Mouse (Mus musculus): ENCODE measurements around the gene Dmap1. TPM values are rescaled to one million over a fixed set of nuclear protein-coding genes. Genes with fewer than 3 reads are reported as not detected.

Dmap1 gene
- polyA plus RNA-seq (2015; fragmentation: Nextera tagmentation; extraction: Ambion mirVana): 53.4 and 57.3 TPM in 2 replicates

- Histone ChIP-seq H3K4me1 (peaks cover 17% of the 10 kb centered on the region), H3K9me3 (replicated peaks) (no peaks in the 10 kb centered on the region), H3K27me3 (no peaks in the 10 kb centered on the region), H3K9ac (peak within 1 kb of the TSS; percentile 73), H3K4me2 (replicated peaks) (peak within 1 kb of the TSS; percentile 84), H3K4me3 (replicated peaks) (peak within 1 kb of the TSS; percentile 94), H3K36me3 (peaks cover 35% of the 10 kb centered on the region), H3K27ac (replicated peaks) (peak within 1 kb of the TSS; percentile 55; the same call in 1 of the 2 replicates)
- WGBS: under 1% methylated on average over 33 of the region's 33 CpGs
- ATAC-seq (ENCODE audit: insufficient number of reproducible peaks, low FRiP score, low TSS enrichment, low read depth): peak; percentile 76; the same call in 1 of the 2 replicates
Observed at GRCm38 (mm10) chr4:117681931-117682461, at the start of gene Dmap1. Gene Dmap1 (minus strand): TSS chr4:117682273.

DNA sequence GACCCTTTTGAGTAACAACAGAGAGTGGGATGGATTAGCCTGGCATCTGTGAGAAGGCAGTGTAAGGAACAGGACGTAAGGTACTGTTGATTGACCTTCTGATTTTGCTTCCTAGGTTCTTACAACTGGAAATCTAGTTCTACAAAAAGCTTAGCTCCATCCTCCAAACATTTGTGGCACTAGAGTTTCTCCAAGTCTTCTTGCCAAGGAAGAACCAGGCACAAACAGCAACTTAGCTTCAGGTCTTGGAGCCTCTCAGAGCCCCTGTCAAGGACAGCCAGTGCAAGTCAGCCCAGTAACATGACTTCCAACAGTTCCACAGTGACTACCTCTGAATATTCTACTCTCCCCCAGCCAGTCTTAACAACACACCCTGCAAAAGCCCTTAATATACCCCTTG lies 42.0 kb upstream of the Dmap1 start, which contains the start of gene Gm12845:
TSS of gene Gm12845 (plus strand) at position 301 of the 400 bp plus-strand sequence.
- no peaks in the 10 kb centered on the region for H3K9me3 ChIP-seq (replicated peaks)
- H3K4me1 ChIP-seq: no peaks in the 10 kb centered on the region
- no peak within 1 kb of the TSS for H3K9ac ChIP-seq
- ATAC-seq (ENCODE audit: insufficient number of reproducible peaks, low FRiP score, low TSS enrichment, low read depth): no peak
- H3K27me3 ChIP-seq: no peaks in the 10 kb centered on the region
- 79% methylated on average over 1 of the region's 1 CpGs for WGBS
- no peaks in the 10 kb centered on the region for H3K36me3 ChIP-seq
- H3K4me3 ChIP-seq (replicated peaks): no peak within 1 kb of the TSS
- H3K27ac ChIP-seq (replicated peaks): no peak within 1 kb of the TSS
- H3K4me2 ChIP-seq (replicated peaks): no peak within 1 kb of the TSS

GRCm38 (mm10) chr4:117713303-117714098 lies 31.4 kb upstream of the Dmap1 start:
- H3K27me3 ChIP-seq: no peaks in the 10 kb centered on the region
- no peaks in the 10 kb centered on the region for H3K4me1 ChIP-seq
- H3K4me3 ChIP-seq (replicated peaks): no peak overlapping the region
- H3K9ac ChIP-seq: no peak overlapping the region
- no peak overlapping the region for H3K27ac ChIP-seq (replicated peaks)
- H3K36me3 ChIP-seq: no peaks in the 10 kb centered on the region
- WGBS: 71% methylated on average over 6 of the region's 6 CpGs
- no peak for ATAC-seq (ENCODE audit: insufficient number of reproducible peaks, low FRiP score, low TSS enrichment, low read depth)
- no peaks in the 10 kb centered on the region for H3K9me3 ChIP-seq (replicated peaks)
- no peak overlapping the region for H3K4me2 ChIP-seq (replicated peaks)

DNA sequence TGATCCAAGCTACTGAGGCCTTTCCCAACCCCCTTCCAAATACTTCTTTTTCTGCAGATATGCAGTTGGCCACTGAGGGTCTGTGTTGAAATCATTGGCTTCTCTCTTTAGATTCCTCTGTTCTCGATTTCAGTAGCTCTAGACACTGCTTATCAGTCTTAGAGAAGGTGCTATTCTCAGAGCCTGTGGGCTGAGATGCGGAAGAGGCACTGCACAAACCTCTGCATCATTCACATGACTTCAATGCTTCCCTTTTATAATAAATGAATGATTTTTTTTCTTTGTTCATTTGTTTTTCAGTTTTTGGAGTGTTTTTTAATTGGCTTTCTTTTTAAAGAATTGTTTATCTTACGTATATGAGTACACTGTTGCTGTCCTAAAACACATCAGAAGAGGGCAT lies 30.2 kb upstream of the Dmap1 start:
- Histone ChIP-seq H3K27ac (replicated peaks) (no peak overlapping the region), H3K4me3 (replicated peaks) (no peak overlapping the region), H3K36me3 (no peaks in the 10 kb centered on the region), H3K9me3 (replicated peaks) (no peaks in the 10 kb centered on the region), H3K4me2 (replicated peaks) (no peak overlapping the region), H3K4me1 (no peaks in the 10 kb centered on the region), H3K9ac (no peak overlapping the region), H3K27me3 (no peaks in the 10 kb centered on the region)
- WGBS: 76% methylated on average over 3 of the region's 3 CpGs
- ATAC-seq (ENCODE audit: insufficient number of reproducible peaks, low FRiP score, low TSS enrichment, low read depth): no peak

DNA sequence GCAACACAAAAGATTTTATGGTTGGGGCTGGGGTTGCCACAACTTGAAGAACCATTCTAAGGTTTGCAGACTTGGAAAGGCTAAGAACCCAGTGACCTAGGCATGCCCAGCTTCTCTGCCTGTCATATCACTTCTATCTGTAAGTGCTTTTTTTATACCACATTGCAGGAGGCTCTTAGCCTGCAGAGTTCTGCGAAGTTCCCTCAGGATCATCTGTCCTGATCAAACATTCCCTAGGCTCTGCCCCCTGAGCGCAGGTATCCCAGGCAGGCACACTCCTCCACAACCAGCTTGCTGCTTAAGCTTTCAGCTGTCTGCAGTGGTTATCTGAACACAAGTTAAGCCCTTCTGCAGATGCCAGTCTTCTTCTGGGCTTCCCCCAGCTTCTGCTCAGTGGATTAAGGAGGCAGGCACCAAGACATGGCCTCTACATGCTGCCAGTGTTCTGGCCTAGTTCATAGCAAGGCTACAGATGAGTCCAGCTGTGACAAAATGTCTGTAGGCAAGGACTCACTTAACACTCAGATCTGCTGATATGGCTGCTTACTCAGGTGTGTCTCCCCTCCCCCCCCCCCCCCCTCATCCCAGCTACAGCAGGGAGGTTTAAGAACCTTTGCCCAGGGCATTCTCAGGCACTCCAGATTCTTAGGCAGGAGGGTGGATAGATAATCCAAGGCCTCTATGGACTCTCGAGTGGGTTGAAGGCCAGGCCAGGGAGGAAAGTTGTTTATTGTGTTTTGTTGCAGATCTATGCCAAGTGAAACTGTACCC lies 26.9 kb upstream of the Dmap1 start:
- no peaks in the 10 kb centered on the region for H3K27me3 ChIP-seq
- no peaks in the 10 kb centered on the region for H3K4me1 ChIP-seq
- H3K4me2 ChIP-seq (replicated peaks): no peak overlapping the region
- WGBS: 66% methylated on average over 3 of the region's 3 CpGs
- no peak for ATAC-seq (ENCODE audit: insufficient number of reproducible peaks, low FRiP score, low TSS enrichment, low read depth)
- no peak overlapping the region for H3K27ac ChIP-seq (replicated peaks)
- H3K4me3 ChIP-seq (replicated peaks): no peak overlapping the region
- H3K36me3 ChIP-seq: no peaks in the 10 kb centered on the region
- no peak overlapping the region for H3K9ac ChIP-seq
- H3K9me3 ChIP-seq (replicated peaks): no peaks in the 10 kb centered on the region

DNA sequence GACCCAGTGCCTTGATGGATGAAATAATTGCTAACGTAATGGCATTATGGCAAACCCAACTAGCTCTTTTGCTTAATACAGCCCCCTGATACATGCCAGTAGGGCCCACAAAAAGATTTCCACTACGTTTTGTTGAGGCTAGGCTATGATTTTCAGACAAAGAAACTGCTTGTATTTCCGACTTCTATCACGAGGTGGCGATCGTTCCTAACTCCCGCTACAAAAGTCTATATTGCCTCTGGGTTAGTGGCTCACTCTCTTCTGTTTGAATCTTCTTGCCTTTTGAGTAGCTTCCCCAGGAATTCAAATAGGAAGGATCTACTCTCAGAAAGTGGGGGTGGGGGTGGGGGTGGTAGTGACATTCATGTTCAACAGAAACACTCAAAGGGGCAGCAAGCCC lies 23.3 kb upstream of the Dmap1 start:
- WGBS: 3% methylated on average over 7 of the region's 7 CpGs
- Histone ChIP-seq H3K4me2 (replicated peaks) (no peak overlapping the region), H3K27me3 (no peaks in the 10 kb centered on the region), H3K4me1 (no peaks in the 10 kb centered on the region), H3K36me3 (no peaks in the 10 kb centered on the region), H3K9ac (no peak overlapping the region), H3K9me3 (replicated peaks) (no peaks in the 10 kb centered on the region), H3K4me3 (replicated peaks) (no peak overlapping the region), H3K27ac (replicated peaks) (no peak overlapping the region)
- ATAC-seq (ENCODE audit: insufficient number of reproducible peaks, low FRiP score, low TSS enrichment, low read depth): no peak

DNA sequence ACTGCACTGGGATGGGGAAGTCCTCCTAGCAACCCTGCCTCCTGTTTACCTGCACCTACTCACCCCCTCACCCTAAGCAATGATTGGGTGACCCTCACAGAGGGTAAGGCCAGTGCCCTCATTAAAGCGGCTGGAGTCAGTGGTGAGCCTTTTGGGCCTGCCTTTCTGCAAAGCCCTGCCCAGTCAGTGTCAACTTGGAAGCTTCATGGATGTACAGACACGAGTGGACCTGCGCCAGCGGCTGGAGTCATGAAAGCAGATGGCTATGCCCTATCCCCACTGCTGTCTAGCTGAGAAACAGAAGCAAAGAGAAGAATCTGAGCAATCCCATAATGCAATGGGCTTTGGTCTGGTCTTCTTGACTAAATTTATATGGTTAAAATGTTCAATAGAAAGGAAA lies 4.3 kb upstream of the Dmap1 start:
- Histone ChIP-seq H3K27me3 (no peaks in the 10 kb centered on the region), H3K4me2 (replicated peaks) (no peak overlapping the region), H3K9ac (no peak overlapping the region), H3K36me3 (no peaks in the 10 kb centered on the region), H3K9me3 (replicated peaks) (no peaks in the 10 kb centered on the region), H3K27ac (replicated peaks) (no peak overlapping the region), H3K4me1 (peaks cover 8% of the 10 kb centered on the region), H3K4me3 (replicated peaks) (no peak overlapping the region)
- ATAC-seq (ENCODE audit: insufficient number of reproducible peaks, low FRiP score, low TSS enrichment, low read depth): no peak
- WGBS: 81% methylated on average over 4 of the region's 4 CpGs

- H3K4me3 ChIP-seq (replicated peaks): no peak overlapping the region
- no peaks in the 10 kb centered on the region for H3K27me3 ChIP-seq
- no peak overlapping the region for H3K27ac ChIP-seq (replicated peaks)
- 74% methylated on average over 6 of the region's 6 CpGs for WGBS
- peaks cover 25% of the 10 kb centered on the region for H3K36me3 ChIP-seq
- H3K4me1 ChIP-seq: peaks cover 17% of the 10 kb centered on the region
- H3K4me2 ChIP-seq (replicated peaks): peak overlapping the region; percentile 84; the same call in 1 of the 2 replicates
- no peaks in the 10 kb centered on the region for H3K9me3 ChIP-seq (replicated peaks)
- no peak overlapping the region for H3K9ac ChIP-seq
- ATAC-seq (ENCODE audit: insufficient number of reproducible peaks, low FRiP score, low TSS enrichment, low read depth): no peak
Observed at GRCm38 (mm10) chr4:117683048-117683768, 1.1 kb upstream of the Dmap1 start.

GRCm38 (mm10) chr4:117682463-117682862 lies 390 bp upstream of the Dmap1 start:
- Histone ChIP-seq H3K36me3 (peaks cover 32% of the 10 kb centered on the region), H3K4me2 (replicated peaks) (peak overlapping the region; percentile 84), H3K27ac (replicated peaks) (peak overlapping the region; percentile 55; the same call in 1 of the 2 replicates), H3K9me3 (replicated peaks) (no peaks in the 10 kb centered on the region), H3K9ac (no peak overlapping the region), H3K4me1 (peaks cover 17% of the 10 kb centered on the region), H3K4me3 (replicated peaks) (peak overlapping the region; percentile 94), H3K27me3 (no peaks in the 10 kb centered on the region)
- no peak for ATAC-seq (ENCODE audit: insufficient number of reproducible peaks, low FRiP score, low TSS enrichment, low read depth)

GRCm38 (mm10) chr4:117680963-117681362 lies 1.1 kb downstream of the Dmap1 start:
- Histone ChIP-seq H3K4me2 (replicated peaks) (peak overlapping the region; percentile 84), H3K27ac (replicated peaks) (no peak overlapping the region), H3K36me3 (peaks cover 43% of the 10 kb centered on the region), H3K4me1 (peaks cover 17% of the 10 kb centered on the region), H3K9ac (no peak overlapping the region), H3K4me3 (replicated peaks) (peak overlapping the region; percentile 94), H3K27me3 (no peaks in the 10 kb centered on the region), H3K9me3 (replicated peaks) (no peaks in the 10 kb centered on the region)
- no peak for ATAC-seq (ENCODE audit: insufficient number of reproducible peaks, low FRiP score, low TSS enrichment, low read depth)
- 71% methylated on average over 6 of the region's 6 CpGs for WGBS

- Histone ChIP-seq H3K4me2 (replicated peaks) (no peak overlapping the region), H3K4me1 (peaks cover 12% of the 10 kb centered on the region), H3K9me3 (replicated peaks) (no peaks in the 10 kb centered on the region), H3K4me3 (replicated peaks) (no peak overlapping the region), H3K27ac (replicated peaks) (no peak overlapping the region), H3K36me3 (peaks cover 73% of the 10 kb centered on the region), H3K9ac (no peak overlapping the region), H3K27me3 (no peaks in the 10 kb centered on the region)
- ATAC-seq (ENCODE audit: insufficient number of reproducible peaks, low FRiP score, low TSS enrichment, low read depth): 0 out of 2 replicates have a peak, but pooled peaks have one; percentile 52
- 23% methylated on average over 3 of the region's 3 CpGs for WGBS
Observed at GRCm38 (mm10) chr4:117676903-117677302, 5.2 kb downstream of the Dmap1 start.

Data from embryonic facial prominence, embryonic 15.5 days (tissue).